Mouse (Mus musculus) E14TG2a.4 (cell line): ENCODE results near the gene Yjefn3.
"Not testable (repeated sequence)": the region's sequence is repeated elsewhere in the genome, so short reads cannot be mapped to it uniquely, and the experiment has no call there.

Source experiments
- H3K27me3 ChIP-seq: 2 replicates; pipeline ENCODE4 v1.6.1; 2014; ENCODE audit warnings: low read length, control low read depth; ENCODE audit not compliant: insufficient read depth
- H3K36me3 ChIP-seq: 2 replicates; pipeline ENCODE4 v1.6.1; 2014; ENCODE audit warnings: low read length, control low read depth; ENCODE audit not compliant: insufficient read depth
- H3K4me1 ChIP-seq: replicated peaks from 2 replicates; pipeline ENCODE4 v1.6.1; 2014; ENCODE audit warnings: low read depth, low read length, control low read depth
- H3K4me3 ChIP-seq: replicated peaks from 2 replicates; pipeline ENCODE4 v1.5.1; 2014; ENCODE audit warnings: mild to moderate bottlenecking, low read length
- H3K9me3 ChIP-seq: 2 replicates; pipeline ENCODE4 v1.6.1; 2014; ENCODE audit warnings: low read length, control low read depth
- CTCF ChIP-seq: conservative IDR thresholded peaks from 2 replicates; pipeline ENCODE4 v1.5.1; 2014; ENCODE audit warnings: low read length
- NANOG ChIP-seq: IDR thresholded peaks from 2 replicates; pipeline ENCODE4 v1.6.1; 2014; ENCODE audit warnings: borderline replicate concordance, low read length, mixed read lengths
- POU5F1 ChIP-seq: IDR thresholded peaks from 2 replicates; pipeline ENCODE4 v1.6.1; 2014; ENCODE audit warnings: low read length, borderline replicate concordance

Gene Yjefn3

DNA sequence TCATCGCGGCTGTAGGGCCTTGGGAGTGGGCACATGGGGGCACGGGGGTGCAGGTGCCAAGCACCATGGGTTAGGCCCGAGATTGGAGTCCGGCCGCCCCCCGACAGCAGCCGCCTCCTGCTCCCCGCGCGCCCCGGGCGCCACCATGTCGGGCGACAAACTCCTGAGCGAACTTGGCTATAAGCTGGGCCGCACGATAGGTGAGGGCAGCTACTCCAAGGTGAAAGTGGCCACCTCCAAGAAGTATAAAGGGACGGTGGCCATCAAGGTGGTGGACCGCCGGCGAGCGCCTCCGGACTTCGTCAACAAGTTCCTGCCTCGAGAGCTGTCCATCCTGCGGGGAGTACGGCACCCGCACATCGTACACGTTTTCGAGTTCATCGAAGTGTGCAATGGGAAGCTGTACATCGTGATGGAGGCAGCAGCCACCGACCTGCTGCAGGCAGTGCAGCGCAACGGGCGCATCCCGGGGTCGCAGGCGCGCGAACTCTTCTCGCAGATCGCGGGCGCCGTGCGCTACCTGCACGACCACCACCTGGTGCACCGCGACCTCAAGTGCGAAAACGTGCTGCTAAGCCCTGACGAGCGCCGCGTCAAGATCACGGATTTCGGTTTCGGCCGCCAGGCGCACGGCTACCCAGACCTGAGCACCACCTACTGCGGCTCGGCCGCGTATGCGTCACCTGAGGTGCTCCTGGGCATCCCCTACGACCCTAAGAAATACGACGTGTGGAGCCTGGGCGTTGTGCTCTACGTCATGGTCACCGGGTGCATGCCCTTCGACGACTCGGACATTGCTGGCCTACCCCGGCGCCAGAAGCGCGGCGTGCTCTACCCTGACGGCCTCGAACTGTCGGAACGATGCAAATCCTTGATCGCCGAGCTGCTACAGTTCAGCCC, at the start of gene Yjefn3, which contains the start of the genes Tssk6 and Ndufa13:
TSS of gene Yjefn3 (minus strand) at position 550 of the 900 bp plus-strand sequence.
TSS of gene Tssk6 (plus strand) at position 22 of the 900 bp plus-strand sequence.
TSS of gene Ndufa13 (minus strand) at position 396 of the 900 bp plus-strand sequence.
- no peaks in the 10 kb centered on the region for H3K27me3 ChIP-seq
- TF ChIP-seq POU5F1 = no peak
- no peak for TF ChIP-seq NANOG
- no peak for TF ChIP-seq CTCF
- peaks cover 69% of the 10 kb centered on the region for H3K4me1 ChIP-seq
- no peaks in the 10 kb centered on the region for H3K9me3 ChIP-seq
- peak within 1 kb of the TSS; percentile 93 for H3K4me3 ChIP-seq
- H3K36me3 ChIP-seq = peaks cover 40% of the 10 kb centered on the region

DNA sequence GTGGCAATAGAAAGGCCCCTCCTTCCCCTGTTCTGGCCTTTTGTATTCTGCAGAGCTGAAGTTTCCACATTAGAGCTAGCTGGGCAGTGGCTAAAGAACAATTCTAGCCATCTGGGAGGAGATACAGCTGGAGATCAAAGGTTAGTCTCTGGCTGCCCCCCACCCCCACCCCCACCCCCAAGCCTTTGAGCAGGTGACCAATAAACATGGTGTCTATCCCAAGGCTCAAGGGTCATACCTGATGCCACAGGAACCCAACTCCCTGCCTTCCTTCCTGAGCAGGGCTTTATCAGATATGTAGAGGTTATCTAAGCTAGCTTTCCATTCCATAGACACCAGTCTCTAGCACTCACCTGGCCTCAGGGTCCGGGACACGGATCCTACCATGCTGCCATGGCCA, 47.8 kb upstream of the Yjefn3 start:
- Histone ChIP-seq H3K36me3 (peaks cover 78% of the 10 kb centered on the region), H3K27me3 (no peaks in the 10 kb centered on the region), H3K4me1 (peaks cover 67% of the 10 kb centered on the region), H3K4me3 (no peak overlapping the region), H3K9me3 (no peaks in the 10 kb centered on the region)
- TF ChIP-seq POU5F1 = no peak
- no peak for TF ChIP-seq NANOG
- TF ChIP-seq CTCF = no peak

GRCm38 (mm10) chr8:69942495-69942894, 40.0 kb upstream of the Yjefn3 start:
- H3K9me3 ChIP-seq, H3K27me3 ChIP-seq, H3K4me3 ChIP-seq: not testable (repeated sequence)
- peaks cover 85% of the 10 kb centered on the region for H3K36me3 ChIP-seq
- H3K4me1 ChIP-seq = peaks cover 88% of the 10 kb centered on the region

- Histone ChIP-seq H3K9me3 (no peaks in the 10 kb centered on the region), H3K4me3 (peak overlapping the region; percentile 37), H3K27me3 (no peaks in the 10 kb centered on the region), H3K4me1 (peaks cover 93% of the 10 kb centered on the region), H3K36me3 (peaks cover 75% of the 10 kb centered on the region)
- no peak for TF ChIP-seq POU5F1
- no peak for TF ChIP-seq CTCF
- TF ChIP-seq NANOG = no peak
These were observed 37.9 kb upstream of the Yjefn3 start for GRCm38 (mm10) chr8:69940386-69940785.

- Histone ChIP-seq H3K27me3 (no peaks in the 10 kb centered on the region), H3K4me1 (peaks cover 94% of the 10 kb centered on the region), H3K4me3 (peak overlapping the region; percentile 37), H3K9me3 (no peaks in the 10 kb centered on the region), H3K36me3 (peaks cover 76% of the 10 kb centered on the region)
- no peak for TF ChIP-seq NANOG
- TF ChIP-seq CTCF = no peak
- TF ChIP-seq POU5F1 = no peak
These were observed 37.1 kb upstream of the Yjefn3 start for GRCm38 (mm10) chr8:69939633-69940032.

GRCm38 (mm10) chr8:69938245-69938982, 35.9 kb upstream of the Yjefn3 start:
- no peak for TF ChIP-seq NANOG
- peak; percentile 23; the same call in 1 of the 2 replicates for TF ChIP-seq CTCF

DNA sequence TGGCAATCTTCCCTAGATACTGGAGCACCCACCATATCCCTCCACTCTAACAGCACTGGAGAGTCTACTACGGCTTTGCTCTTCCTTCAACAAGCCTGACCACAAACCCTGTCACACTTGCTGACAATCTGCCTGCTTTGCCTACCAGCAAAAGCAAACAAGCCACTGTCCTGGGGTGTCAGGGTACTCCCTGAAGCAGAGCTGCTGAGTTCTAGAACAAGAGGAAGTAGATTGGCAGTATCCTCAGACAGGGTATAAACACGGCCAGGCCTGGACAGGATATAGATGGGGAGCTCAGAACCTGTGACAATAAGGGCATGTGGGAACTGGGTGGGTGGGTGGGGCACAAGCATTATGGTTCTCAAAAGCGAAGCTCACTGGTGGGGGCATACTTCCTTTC, 35.0 kb upstream of the Yjefn3 start:
- Histone ChIP-seq H3K27me3 (no peaks in the 10 kb centered on the region), H3K4me1 (peaks cover 95% of the 10 kb centered on the region), H3K4me3 (peak overlapping the region; percentile 26; the same call in 1 of the 2 replicates), H3K9me3 (no peaks in the 10 kb centered on the region), H3K36me3 (peaks cover 79% of the 10 kb centered on the region)
- TF ChIP-seq POU5F1 = no peak

More at GRCm38 (mm10) chr8:69938245-69938982, 35.9 kb upstream of the Yjefn3 start:
- peaks cover 93% of the 10 kb centered on the region for H3K4me1 ChIP-seq
- H3K4me3 ChIP-seq = peak overlapping the region; percentile 33
- H3K27me3 ChIP-seq = no peaks in the 10 kb centered on the region
- peaks cover 78% of the 10 kb centered on the region for H3K36me3 ChIP-seq
- H3K9me3 ChIP-seq = no peaks in the 10 kb centered on the region

DNA sequence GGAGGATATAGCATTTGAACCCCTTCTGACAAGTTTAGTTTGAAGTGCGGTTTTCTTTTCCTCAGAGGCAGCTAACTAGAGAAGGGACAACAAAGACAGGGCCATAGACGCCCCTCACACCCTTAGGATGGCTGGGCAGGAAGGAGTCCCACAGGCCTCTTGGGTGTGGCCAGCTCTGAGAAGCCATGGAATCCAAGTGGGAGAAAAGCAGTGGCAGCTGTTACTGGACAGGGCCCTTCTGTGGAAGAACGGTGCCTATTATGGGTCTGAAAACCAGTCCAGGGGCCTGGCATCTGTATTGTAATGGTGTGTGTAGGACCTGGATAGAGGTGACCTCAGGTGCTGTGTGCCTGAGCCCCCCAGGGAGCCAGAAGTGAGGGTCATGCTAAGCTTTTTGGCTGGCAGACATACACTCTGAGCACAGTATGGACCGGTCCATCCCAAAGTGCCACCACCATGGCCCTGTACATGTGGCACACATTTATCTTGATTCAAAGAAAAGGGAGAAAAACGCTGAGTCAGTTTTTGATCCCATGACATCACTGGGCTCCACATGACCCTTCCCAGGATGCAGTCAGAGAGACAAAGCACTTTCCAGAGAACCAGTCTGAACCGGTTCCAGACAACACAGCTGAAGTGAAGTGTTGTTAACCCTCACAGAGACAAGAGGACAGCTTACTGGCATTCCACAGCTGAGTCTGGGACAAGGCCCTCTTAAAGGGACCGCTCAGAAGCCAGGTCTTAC, 33.7 kb upstream of the Yjefn3 start:
- H3K9me3 ChIP-seq = no peaks in the 10 kb centered on the region
- TF ChIP-seq CTCF (no peak), NANOG (peak; percentile 55; the same call in 1 of the 2 replicates), POU5F1 (no peak)
- peaks cover 92% of the 10 kb centered on the region for H3K4me1 ChIP-seq
- H3K4me3 ChIP-seq = peak overlapping the region; percentile 65
- no peaks in the 10 kb centered on the region for H3K27me3 ChIP-seq
- peaks cover 77% of the 10 kb centered on the region for H3K36me3 ChIP-seq
